Comparison of ENCODE assay signal across 23 mouse cellular contexts in genomic region chr19:3540997-3541396, GRCm38 (mm10).
"Had no signal": no experiment of that assay in that cellular context is flagged by ENCODE, and none has a peak within 500 bp of the region (broad histone marks: within the 10 kb centered on the region; RNA-seq: fewer than 3 reads in every experiment).

No protein-coding gene starts in this region.

- H3K9ac ChIP-seq: heart, embryonic 12.5 days; hindbrain, embryonic 13.5 days; hindbrain, embryonic 15.5 days; kidney, embryonic 15.5 days; limb, embryonic 12.5 days had no signal

- H3K27me3 ChIP-seq: heart, embryonic 12.5 days; hindbrain, embryonic 13.5 days; hindbrain, embryonic 15.5 days; kidney, embryonic 15.5 days; limb, embryonic 12.5 days had no signal

- ATAC-seq: forebrain, embryonic 16.5 days; hindbrain, postnatal 0 days; intestine, embryonic 16.5 days had no signal

- H3K4me1 ChIP-seq: heart, embryonic 10.5 days; heart, embryonic 12.5 days; hindbrain, embryonic 13.5 days; kidney, embryonic 15.5 days; limb, embryonic 10.5 days; limb, embryonic 12.5 days had no signal

- H3K27ac ChIP-seq: gastrocnemius, adult 2 months; heart, embryonic 10.5 days; hindbrain, embryonic 13.5 days; hindbrain, embryonic 15.5 days; hindbrain, postnatal 0 days; kidney, embryonic 15.5 days; kidney, postnatal 0 days; layer of hippocampus, adult 2 months; left cerebral cortex, adult 2 months; limb, embryonic 10.5 days; limb, embryonic 12.5 days had no signal

- DNase-seq: gastrocnemius, adult 2 months; gastrocnemius, postnatal 10 days; gastrocnemius, postnatal 36 days; heart, adult 18-20 months; heart, postnatal 10 days; kidney, adult 11 months; kidney, adult 2 months; kidney, adult 9 months; kidney, postnatal 14 days; kidney, postnatal 4 days had no signal

- H3K36me3 ChIP-seq: hindbrain, embryonic 15.5 days had no signal

- H3K9me3 ChIP-seq: heart, embryonic 10.5 days; heart, embryonic 12.5 days; hindbrain, embryonic 13.5 days; hindbrain, embryonic 15.5 days; kidney, embryonic 15.5 days; limb, embryonic 10.5 days; limb, embryonic 12.5 days had no signal

- H3K4me3 ChIP-seq: gastrocnemius, adult 2 months; heart, embryonic 10.5 days; heart, embryonic 12.5 days; hindbrain, embryonic 13.5 days; hindbrain, embryonic 15.5 days; kidney, embryonic 15.5 days; layer of hippocampus, adult 2 months; left cerebral cortex, adult 2 months; limb, embryonic 10.5 days; limb, embryonic 12.5 days had no signal

- H3K4me2 ChIP-seq: heart, embryonic 12.5 days; hindbrain, embryonic 13.5 days; hindbrain, embryonic 15.5 days; kidney, embryonic 15.5 days; limb, embryonic 12.5 days had no signal
